28 mouse cellular contexts compared by ENCODE assay signal in genomic region chr2:145855831-145856230, GRCm38 (mm10). TPM values are rescaled to one million over a fixed set of nuclear protein-coding genes. Genes with fewer than 3 reads are reported as not detected.
A peak's percentile ranks its signal among the peaks of the same experiment; 100 is the strongest.
DNase-seq lines count a peak whose midpoint lies in the region; ATAC-seq and TF ChIP-seq lines count a peak whose summit lies in the region.
"Had no signal": no experiment of that assay in that cellular context is flagged by ENCODE, and none has a peak within 500 bp of the region (broad histone marks: within the 10 kb centered on the region; RNA-seq: fewer than 3 reads in every experiment).

No protein-coding gene starts in this region.

- peaks cover 4% of the 10 kb centered on the region; the same call in 1 of the 2 replicates for H3K36me3 ChIP-seq in lung, postnatal 0 days (ENCODE audit: insufficient read depth, low read length)
- no peaks in the 10 kb centered on the region for H3K36me3 ChIP-seq in limb, embryonic 10.5 days
- H3K36me3 ChIP-seq in stomach, embryonic 15.5 days = no peaks in the 10 kb centered on the region
- H3K36me3 ChIP-seq in forebrain, embryonic 15.5 days = no peaks in the 10 kb centered on the region
- no peaks in the 10 kb centered on the region; the same call in 1 of the 2 replicates for H3K36me3 ChIP-seq in hindbrain, embryonic 13.5 days
- H3K36me3 ChIP-seq: G1E; hindbrain, embryonic 12.5 days; liver, embryonic 13.5 days; lung, embryonic 15.5 days; midbrain, embryonic 12.5 days had no signal

- no peak overlapping the region for H3K4me3 ChIP-seq in gastrocnemius, adult 2 months
- no peak overlapping the region for H3K4me3 ChIP-seq in lung, postnatal 0 days (ENCODE audit: low read depth, low read length)
- H3K4me3 ChIP-seq in limb, embryonic 10.5 days = no peak overlapping the region
- no peak overlapping the region for H3K4me3 ChIP-seq in stomach, embryonic 15.5 days (replicated peaks)
- H3K4me3 ChIP-seq in forebrain, embryonic 15.5 days = no peak overlapping the region
- H3K4me3 ChIP-seq in hindbrain, embryonic 13.5 days = no peak overlapping the region
- H3K4me3 ChIP-seq: forebrain, embryonic 13.5 days; hindbrain, embryonic 12.5 days; layer of hippocampus, adult 2 months; liver, embryonic 13.5 days; lung, embryonic 15.5 days; midbrain, embryonic 12.5 days; neural tube, embryonic 13.5 days had no signal

- peak overlapping the region; percentile 31; the same call in 1 of the 2 replicates for H3K27ac ChIP-seq in gastrocnemius, adult 2 months
- H3K27ac ChIP-seq in lung, postnatal 0 days (ENCODE audit: low read length) = peak overlapping the region; percentile 45
- 0 out of 2 replicates have a peak overlapping the region, but pooled peaks have one; percentile 10 for H3K27ac ChIP-seq in limb, embryonic 10.5 days
- H3K27ac ChIP-seq in stomach, embryonic 15.5 days = peak overlapping the region; percentile 41
- H3K27ac ChIP-seq in forebrain, embryonic 15.5 days (replicated peaks) = no peak overlapping the region
- no peak overlapping the region for H3K27ac ChIP-seq in hindbrain, embryonic 13.5 days
- H3K27ac ChIP-seq: forebrain, embryonic 13.5 days; hindbrain, embryonic 12.5 days; layer of hippocampus, adult 2 months; liver, embryonic 13.5 days; lung, embryonic 15.5 days; midbrain, embryonic 12.5 days; neural tube, embryonic 13.5 days had no signal

- TF ChIP-seq CTCF in gastrocnemius, adult 2 months (IDR thresholded peaks at IDR 0.05) = no peak
- TF ChIP-seq CTCF in lung, postnatal 0 days (IDR thresholded peaks at IDR 0.05) = no peak

- intact Hi-C loops in gastrocnemius, adult 2 months (cut with DNase I) = no loop called here

- peaks cover 21% of the 10 kb centered on the region; the same call in 1 of the 2 replicates for H3K4me1 ChIP-seq in lung, postnatal 0 days (ENCODE audit: insufficient read depth, low read depth, low read length)
- H3K4me1 ChIP-seq in limb, embryonic 10.5 days = peaks cover 51% of the 10 kb centered on the region
- peaks cover 14% of the 10 kb centered on the region for H3K4me1 ChIP-seq in stomach, embryonic 15.5 days
- peaks cover 18% of the 10 kb centered on the region for H3K4me1 ChIP-seq in forebrain, embryonic 15.5 days
- peaks cover 27% of the 10 kb centered on the region for H3K4me1 ChIP-seq in hindbrain, embryonic 13.5 days (replicated peaks)
- H3K4me1 ChIP-seq: liver, embryonic 13.5 days had no signal

- DNase-seq in gastrocnemius, adult 2 months = no peak
- no peak for DNase-seq in gastrocnemius, adult 18-20 months (ENCODE audit: low spot score)
- DNase-seq in lung, postnatal 0 days (ENCODE audit: low spot score) = peak; percentile 85
- DNase-seq in lung, adult 18-20 months = no peak
- DNase-seq in limb, embryonic 10.5 days (ENCODE audit: low spot score) = no peak
- DNase-seq: adrenal gland, postnatal 14 days; cerebellum, adult 11 months; cerebellum, adult 9-10 months; embryo, embryonic 11 days; gastrocnemius, postnatal 36 days; heart, adult 18-20 months; heart, postnatal 36 days; kidney, adult 2 months; kidney, postnatal 36 days; liver, embryonic 13.5 days; right cerebral cortex, postnatal 4 days; thymus, postnatal 36 days had no signal

- WGBS in lung, postnatal 0 days = 67% methylated on average over 9 of the region's 9 CpGs
- WGBS in limb, embryonic 10.5 days = 91% methylated on average over 9 of the region's 9 CpGs
- WGBS in stomach, embryonic 15.5 days = 67% methylated on average over 9 of the region's 9 CpGs
- 87% methylated on average over 9 of the region's 9 CpGs for WGBS in forebrain, embryonic 15.5 days
- WGBS in hindbrain, embryonic 13.5 days = 91% methylated on average over 9 of the region's 9 CpGs

- ATAC-seq in lung, postnatal 0 days = 0 out of 2 replicates have a peak, but pooled peaks have one; percentile 6
- ATAC-seq in stomach, embryonic 15.5 days (ENCODE audit: insufficient read depth, low FRiP score, low read depth) = no peak
- no peak for ATAC-seq in forebrain, embryonic 15.5 days (replicated peaks)
- no peak for ATAC-seq in hindbrain, embryonic 13.5 days (ENCODE audit: low FRiP score)
- ATAC-seq: forebrain, embryonic 13.5 days had no signal

- no peaks in the 10 kb centered on the region for H3K9me3 ChIP-seq in lung, postnatal 0 days (ENCODE audit: low read length)
- no peaks in the 10 kb centered on the region for H3K9me3 ChIP-seq in limb, embryonic 10.5 days (replicated peaks)
- H3K9me3 ChIP-seq in stomach, embryonic 15.5 days = no peaks in the 10 kb centered on the region
- no peaks in the 10 kb centered on the region for H3K9me3 ChIP-seq in forebrain, embryonic 15.5 days
- no peaks in the 10 kb centered on the region for H3K9me3 ChIP-seq in hindbrain, embryonic 13.5 days
- H3K9me3 ChIP-seq: forebrain, embryonic 13.5 days; hindbrain, embryonic 12.5 days; liver, embryonic 13.5 days; lung, embryonic 15.5 days; midbrain, embryonic 12.5 days; neural tube, embryonic 13.5 days had no signal

- TF ChIP-seq EP300 in lung, postnatal 0 days (IDR thresholded peaks at IDR 0.05) = peak; percentile 69

- no peaks in the 10 kb centered on the region for H3K27me3 ChIP-seq in lung, postnatal 0 days (replicated peaks; ENCODE audit: insufficient read depth, low read length)
- no peaks in the 10 kb centered on the region for H3K27me3 ChIP-seq in limb, embryonic 10.5 days (ENCODE audit: low read depth, poor library complexity, severe bottlenecking)
- H3K27me3 ChIP-seq in stomach, embryonic 15.5 days (replicated peaks) = no peaks in the 10 kb centered on the region
- no peaks in the 10 kb centered on the region for H3K27me3 ChIP-seq in forebrain, embryonic 15.5 days
- no peaks in the 10 kb centered on the region for H3K27me3 ChIP-seq in hindbrain, embryonic 13.5 days
- H3K27me3 ChIP-seq: forebrain, embryonic 13.5 days; hindbrain, embryonic 12.5 days; liver, embryonic 13.5 days; lung, embryonic 15.5 days; neural tube, embryonic 13.5 days had no signal

- H3K9ac ChIP-seq in lung, postnatal 0 days (replicated peaks; ENCODE audit: low read depth) = no peak overlapping the region
- H3K9ac ChIP-seq in stomach, embryonic 15.5 days = no peak overlapping the region
- no peak overlapping the region for H3K9ac ChIP-seq in forebrain, embryonic 15.5 days (replicated peaks)
- H3K9ac ChIP-seq in hindbrain, embryonic 13.5 days = no peak overlapping the region
- H3K9ac ChIP-seq: forebrain, embryonic 13.5 days; hindbrain, embryonic 12.5 days; liver, embryonic 13.5 days; lung, embryonic 15.5 days; midbrain, embryonic 12.5 days; neural tube, embryonic 13.5 days had no signal

- H3K4me2 ChIP-seq in lung, postnatal 0 days (replicated peaks; ENCODE audit: low read depth, low read length) = no peak overlapping the region
- H3K4me2 ChIP-seq in stomach, embryonic 15.5 days = no peak overlapping the region
- H3K4me2 ChIP-seq in forebrain, embryonic 15.5 days (replicated peaks) = no peak overlapping the region
- no peak overlapping the region for H3K4me2 ChIP-seq in hindbrain, embryonic 13.5 days
- H3K4me2 ChIP-seq: forebrain, embryonic 13.5 days; heart, embryonic 11.5 days; hindbrain, embryonic 12.5 days; liver, embryonic 13.5 days; lung, embryonic 15.5 days; midbrain, embryonic 12.5 days; neural tube, embryonic 13.5 days had no signal

RNA-seq across cellular contexts. Expression of gene Naa20, which starts 46.1 kb away (rescaled TPM):
- total RNA-seq in gastrocnemius, adult 2 months (2021) = 10 to 100 TPM; 53.5 to 69.1 TPM
- 10 to 100 TPM; 52.1 to 57.4 TPM for total RNA-seq in gastrocnemius, adult 18-20 months (2021)
- polyA plus RNA-seq in lung, postnatal 0 days (2015; fragmentation: Nextera tagmentation; extraction: Ambion mirVana) = 108 and 118 TPM in 2 replicates
- 152 and 153 TPM in 2 replicates for polyA plus RNA-seq in limb, embryonic 10.5 days (2016; fragmentation: Nextera tagmentation; extraction: Ambion mirVana)
- 153 and 164 TPM in 2 replicates for polyA plus RNA-seq in stomach, embryonic 15.5 days (2015; fragmentation: Nextera tagmentation; extraction: Ambion mirVana)
- polyA plus RNA-seq in forebrain, embryonic 15.5 days (2015; fragmentation: Nextera tagmentation; extraction: Ambion mirVana) = 124 TPM in 2 replicates
- polyA plus RNA-seq in hindbrain, embryonic 13.5 days (2015; fragmentation: Nextera tagmentation; extraction: Ambion mirVana) = 118 and 121 TPM in 2 replicates

Comparison
In these comparisons a context has a peak if more than half of its experiments do, and no peak if none do; other contexts are left out.
1. H3K27ac ChIP-seq: peak in gastrocnemius, adult 2 months (single experiment), lung, postnatal 0 days (single experiment), limb, embryonic 10.5 days (single experiment) and stomach, embryonic 15.5 days (single experiment); none in forebrain, embryonic 15.5 days (single experiment) and hindbrain, embryonic 13.5 days (single experiment).